Mouse (Mus musculus) E14TG2a.4 (cell line): ENCODE results near the gene Dpp6.

Source experiments
- H3K27me3 ChIP-seq: 2 replicates; pipeline ENCODE4 v1.6.1; 2014; ENCODE audit warnings: low read length, control low read depth; ENCODE audit not compliant: insufficient read depth
- H3K36me3 ChIP-seq: 2 replicates; pipeline ENCODE4 v1.6.1; 2014; ENCODE audit warnings: low read length, control low read depth; ENCODE audit not compliant: insufficient read depth
- H3K4me1 ChIP-seq: replicated peaks from 2 replicates; pipeline ENCODE4 v1.6.1; 2014; ENCODE audit warnings: low read depth, low read length, control low read depth
- H3K4me3 ChIP-seq: replicated peaks from 2 replicates; pipeline ENCODE4 v1.5.1; 2014; ENCODE audit warnings: mild to moderate bottlenecking, low read length
- H3K9me3 ChIP-seq: 2 replicates; pipeline ENCODE4 v1.6.1; 2014; ENCODE audit warnings: low read length, control low read depth
- CTCF ChIP-seq: conservative IDR thresholded peaks from 2 replicates; pipeline ENCODE4 v1.5.1; 2014; ENCODE audit warnings: low read length
- NANOG ChIP-seq: IDR thresholded peaks from 2 replicates; pipeline ENCODE4 v1.6.1; 2014; ENCODE audit warnings: borderline replicate concordance, low read length, mixed read lengths
- POU5F1 ChIP-seq: IDR thresholded peaks from 2 replicates; pipeline ENCODE4 v1.6.1; 2014; ENCODE audit warnings: low read length, borderline replicate concordance

The Dpp6 gene

DNA sequence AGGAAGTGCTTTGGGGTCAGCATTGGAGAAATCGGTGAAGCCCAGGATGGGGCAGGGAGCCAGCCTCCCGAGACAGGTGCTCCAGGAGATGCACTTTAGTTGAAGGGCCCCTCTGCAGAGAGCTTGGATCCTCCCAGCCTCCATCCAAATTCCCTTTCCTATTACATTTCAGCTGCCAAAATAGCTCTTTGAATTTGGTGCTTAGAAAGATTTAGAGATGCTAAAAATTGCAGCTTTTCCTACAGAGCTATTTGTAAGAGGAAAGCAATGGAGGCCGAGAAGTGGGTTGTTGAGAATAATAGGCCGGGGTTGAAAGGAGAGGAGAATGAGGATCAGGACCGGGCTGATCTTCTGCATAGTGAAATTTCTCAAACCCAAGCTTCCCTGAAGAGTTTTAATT is 107.5 kb downstream of the Dpp6 start:
- Histone ChIP-seq H3K4me3 (no peak overlapping the region), H3K36me3 (no peaks in the 10 kb centered on the region), H3K4me1 (peaks cover 5% of the 10 kb centered on the region; the same call in 1 of the 2 replicates), H3K27me3 (no peaks in the 10 kb centered on the region), H3K9me3 (no peaks in the 10 kb centered on the region)
- TF ChIP-seq POU5F1 (no peak), CTCF (no peak), NANOG (no peak)

DNA sequence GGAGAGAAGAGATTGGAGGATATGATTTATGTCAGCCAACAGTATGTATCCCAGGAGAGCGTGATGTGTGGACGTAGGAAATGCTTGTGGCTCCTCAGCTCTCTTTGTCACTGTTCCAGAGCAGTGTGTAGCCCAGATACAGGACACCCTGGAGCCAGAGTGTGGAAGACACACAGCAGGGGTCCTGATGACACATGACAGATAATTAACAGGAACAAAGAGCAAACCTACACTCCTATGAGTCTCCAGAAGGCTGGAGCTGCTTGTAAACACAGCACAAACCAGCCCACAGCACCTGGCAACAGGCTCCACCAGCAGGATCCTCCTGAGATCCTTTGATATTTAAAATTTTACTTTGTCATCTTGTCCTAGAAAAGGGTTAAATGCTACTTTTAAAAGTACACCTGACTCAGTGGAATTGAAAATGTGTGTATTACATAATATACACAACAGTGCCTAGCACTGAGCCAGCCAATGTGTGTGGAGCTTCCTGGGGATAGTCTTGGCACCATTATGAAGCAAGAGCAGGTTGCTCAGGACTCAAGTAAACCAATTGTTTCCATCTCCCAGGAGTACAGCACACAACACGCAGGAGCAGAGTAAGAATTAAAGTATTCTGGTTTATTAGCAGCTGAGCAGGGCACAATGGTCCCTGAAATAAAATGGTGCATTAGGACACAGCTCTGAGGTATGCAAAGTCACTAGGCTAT is 115.6 kb downstream of the Dpp6 start:
- Histone ChIP-seq H3K4me3 (no peak overlapping the region), H3K9me3 (no peaks in the 10 kb centered on the region), H3K36me3 (no peaks in the 10 kb centered on the region), H3K27me3 (no peaks in the 10 kb centered on the region; the same call in 1 of the 2 replicates), H3K4me1 (peaks cover 30% of the 10 kb centered on the region)
- TF ChIP-seq CTCF: no peak
- no peak for TF ChIP-seq POU5F1
- TF ChIP-seq NANOG: no peak; the same call in 1 of the 2 replicates

DNA sequence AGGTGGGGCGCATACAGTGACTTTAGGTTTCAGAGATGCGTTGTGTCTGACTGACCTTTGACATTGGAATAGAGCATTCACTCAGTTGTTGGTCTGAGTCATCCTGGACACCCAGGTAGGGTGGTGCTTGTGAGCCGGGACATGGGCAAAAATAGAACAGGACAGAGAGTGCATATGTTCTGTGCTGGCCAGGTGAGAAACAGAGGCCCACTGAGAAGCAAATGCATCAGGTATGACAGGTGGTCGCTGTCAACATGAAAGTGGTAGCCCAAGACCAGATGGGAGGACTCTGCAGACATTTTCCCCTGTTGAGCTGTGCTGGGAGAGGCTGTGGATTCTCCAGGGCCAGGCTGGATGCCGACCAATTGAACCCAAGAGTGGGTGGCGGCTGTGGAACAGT is 117.9 kb downstream of the Dpp6 start:
- H3K4me3 ChIP-seq: no peak overlapping the region

DNA sequence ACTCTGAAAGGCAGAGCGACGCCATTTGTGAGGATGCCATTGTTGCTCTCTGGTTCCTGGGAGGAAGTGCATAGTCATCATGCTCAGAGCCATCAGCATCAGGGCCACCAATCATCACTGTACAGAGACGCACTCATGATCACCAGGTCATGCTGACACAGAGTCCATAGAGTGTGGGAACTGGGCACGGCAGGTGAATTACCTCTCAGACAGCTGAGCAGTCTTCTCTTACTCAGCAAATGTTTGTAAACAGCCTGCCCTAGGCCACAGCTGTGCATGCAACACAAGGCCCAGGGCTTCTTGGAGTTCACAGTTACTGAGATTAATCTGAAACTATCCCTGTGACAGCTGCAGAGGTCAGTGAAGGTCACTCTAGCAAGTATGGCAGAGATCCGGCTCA is 124.5 kb downstream of the Dpp6 start:
- Histone ChIP-seq H3K4me1 (peaks cover 18% of the 10 kb centered on the region), H3K27me3 (no peaks in the 10 kb centered on the region), H3K36me3 (no peaks in the 10 kb centered on the region), H3K9me3 (no peaks in the 10 kb centered on the region), H3K4me3 (no peak overlapping the region)
- TF ChIP-seq POU5F1 (no peak), CTCF (no peak), NANOG (no peak)

More for the DNA sequence above, 117.9 kb downstream of the Dpp6 start:
- Histone ChIP-seq H3K9me3 (no peaks in the 10 kb centered on the region), H3K27me3 (no peaks in the 10 kb centered on the region), H3K4me1 (peaks cover 37% of the 10 kb centered on the region), H3K36me3 (no peaks in the 10 kb centered on the region)
- TF ChIP-seq NANOG (no peak), CTCF (no peak), POU5F1 (no peak)

DNA sequence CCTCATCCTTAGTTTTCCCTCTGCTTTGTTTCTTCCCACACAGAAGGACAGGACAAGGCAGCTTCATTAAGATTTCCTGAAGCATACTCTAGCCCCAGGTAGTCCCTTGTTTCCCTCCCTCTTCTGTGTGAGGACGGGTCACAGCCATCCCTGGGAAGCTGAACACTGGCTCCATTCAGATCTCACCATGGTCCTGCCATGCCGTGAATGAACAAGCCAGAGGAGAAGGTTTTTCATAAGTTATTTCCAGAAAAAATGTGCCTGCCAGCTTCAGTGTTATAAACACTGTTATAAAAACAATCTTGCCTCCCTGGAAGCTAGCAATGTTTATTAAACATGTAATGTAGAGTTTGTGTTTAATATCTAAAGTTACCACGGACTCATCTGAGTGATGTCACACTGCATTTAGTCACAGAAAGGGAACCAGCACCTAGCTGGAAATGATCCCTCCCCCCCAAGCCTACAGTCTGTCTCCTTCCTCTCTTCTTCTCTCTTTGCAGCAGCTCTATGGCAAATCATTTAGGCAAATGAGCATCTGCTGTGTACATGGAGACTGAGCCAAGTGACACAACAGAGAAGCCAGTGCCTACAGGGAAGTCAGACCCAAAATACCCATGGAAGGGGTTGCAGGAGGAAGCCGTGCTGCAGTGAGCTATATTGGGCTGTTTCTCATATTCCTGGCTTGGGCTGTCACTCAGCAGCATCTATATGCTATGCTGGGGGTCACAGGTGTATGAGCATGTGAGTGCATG is 128.3 kb downstream of the Dpp6 start:
- Histone ChIP-seq H3K36me3 (no peaks in the 10 kb centered on the region), H3K4me3 (no peak overlapping the region), H3K27me3 (peaks cover 4% of the 10 kb centered on the region; the same call in 1 of the 2 replicates), H3K9me3 (no peaks in the 10 kb centered on the region), H3K4me1 (peaks cover 7% of the 10 kb centered on the region; the same call in 1 of the 2 replicates)
- TF ChIP-seq POU5F1: no peak
- no peak for TF ChIP-seq NANOG
- TF ChIP-seq CTCF: no peak

DNA sequence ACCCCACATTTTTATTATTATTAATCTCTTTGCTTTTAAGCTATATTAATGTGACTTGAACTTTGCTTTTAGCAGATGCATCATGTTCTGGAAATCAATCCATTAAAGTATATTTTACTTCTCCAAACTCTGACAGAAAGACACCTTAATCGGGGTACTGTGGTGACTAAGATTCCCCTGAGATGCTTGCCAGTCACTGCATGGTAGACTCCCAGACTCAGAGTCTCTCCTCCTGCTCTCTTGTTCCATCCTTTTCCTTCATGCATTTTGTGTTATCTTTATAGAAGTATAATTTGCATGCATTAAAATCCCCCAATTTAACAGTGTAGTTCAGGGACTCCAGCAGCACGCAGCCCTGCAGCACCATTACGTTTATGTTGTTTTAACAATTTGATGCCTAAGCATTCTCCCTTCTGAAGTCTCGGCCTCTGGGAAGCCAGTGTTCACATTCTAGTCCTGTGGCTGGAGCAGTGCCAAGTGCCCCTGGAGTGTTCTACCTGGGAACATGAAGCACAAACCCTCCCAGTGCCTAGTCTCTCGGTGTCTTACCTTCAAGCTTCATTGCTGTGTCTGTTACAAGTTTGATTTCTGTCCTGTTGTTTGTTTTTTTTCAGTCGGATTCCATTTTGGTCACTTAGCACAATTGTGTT is 153.1 kb downstream of the Dpp6 start:
- Histone ChIP-seq H3K9me3 (0 out of 2 replicates have a peak, but pooled peaks cover 4% of the 10 kb centered on the region), H3K4me3 (no peak overlapping the region), H3K27me3 (no peaks in the 10 kb centered on the region), H3K4me1 (peaks cover 21% of the 10 kb centered on the region), H3K36me3 (no peaks in the 10 kb centered on the region)
- no peak for TF ChIP-seq CTCF
- no peak for TF ChIP-seq POU5F1
- no peak for TF ChIP-seq NANOG

DNA sequence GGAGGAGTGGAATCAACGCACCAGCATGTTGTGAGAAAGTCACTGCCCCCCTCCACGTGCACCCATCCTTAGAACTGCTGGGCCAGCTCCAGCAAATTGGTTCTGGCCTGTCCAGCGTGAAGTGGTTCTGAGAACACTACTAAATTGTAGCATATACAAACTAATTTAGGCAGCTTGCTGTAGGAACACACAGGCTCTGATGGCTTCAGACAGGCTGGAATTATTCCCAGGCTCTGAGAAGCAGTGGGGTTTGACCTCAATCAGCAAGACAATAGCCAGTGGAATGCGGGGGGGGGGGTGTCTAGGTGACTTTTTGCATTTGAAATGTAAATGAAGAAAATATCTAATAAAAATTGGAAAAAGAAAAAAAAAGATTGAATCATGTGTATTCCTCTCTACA is 156.2 kb downstream of the Dpp6 start:
- no peaks in the 10 kb centered on the region for H3K36me3 ChIP-seq
- peaks cover 36% of the 10 kb centered on the region for H3K4me1 ChIP-seq
- no peak overlapping the region for H3K4me3 ChIP-seq
- H3K27me3 ChIP-seq: no peaks in the 10 kb centered on the region
- no peaks in the 10 kb centered on the region for H3K9me3 ChIP-seq
- TF ChIP-seq NANOG: no peak
- no peak for TF ChIP-seq CTCF
- no peak for TF ChIP-seq POU5F1

DNA sequence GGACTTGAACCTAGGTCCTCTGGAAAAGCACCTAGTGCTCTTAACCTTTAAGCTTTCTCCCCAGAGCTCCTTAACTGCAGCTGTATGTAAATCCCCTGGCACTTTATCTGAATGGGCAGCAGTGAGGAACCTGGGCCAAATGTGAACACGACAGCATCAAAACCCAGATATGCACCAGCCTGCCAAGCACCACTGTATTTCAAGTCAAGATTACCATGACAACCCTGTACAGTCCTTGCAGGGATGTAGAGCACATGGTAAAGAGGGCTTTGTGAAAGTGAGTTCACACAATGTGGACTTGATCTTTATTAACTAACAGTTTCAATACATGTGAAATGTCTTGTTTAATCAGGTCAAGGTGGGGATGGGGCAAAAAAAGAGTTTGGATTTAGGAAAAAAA is 162.3 kb downstream of the Dpp6 start:
- no peaks in the 10 kb centered on the region for H3K9me3 ChIP-seq
- H3K36me3 ChIP-seq: no peaks in the 10 kb centered on the region
- no peak for TF ChIP-seq POU5F1
- TF ChIP-seq CTCF: no peak
- no peak for TF ChIP-seq NANOG
- no peaks in the 10 kb centered on the region for H3K27me3 ChIP-seq
- no peak overlapping the region for H3K4me3 ChIP-seq
- peaks cover 22% of the 10 kb centered on the region for H3K4me1 ChIP-seq
